Mouse (Mus musculus): Measurements from ENCODE around the gene Sdk1. TPM values are rescaled to one million over a fixed set of nuclear protein-coding genes. Genes with fewer than 3 reads are reported as not detected.
A peak's percentile ranks its signal among the peaks of the same experiment; 100 is the strongest.

Gene Sdk1
- total RNA-seq, 2 experiments from 2014 or later, result 0.89 to 1.2 TPM

- no peak for DNase-seq (ENCODE audit: low spot score)
These were observed 206.0 kb downstream of the Sdk1 start for GRCm38 (mm10) chr5:141447247-141447646.

GRCm38 (mm10) chr5:141463417-141463816 lies 222.1 kb downstream of the Sdk1 start:
- DNase-seq (ENCODE audit: low spot score), result no peak

DNA sequence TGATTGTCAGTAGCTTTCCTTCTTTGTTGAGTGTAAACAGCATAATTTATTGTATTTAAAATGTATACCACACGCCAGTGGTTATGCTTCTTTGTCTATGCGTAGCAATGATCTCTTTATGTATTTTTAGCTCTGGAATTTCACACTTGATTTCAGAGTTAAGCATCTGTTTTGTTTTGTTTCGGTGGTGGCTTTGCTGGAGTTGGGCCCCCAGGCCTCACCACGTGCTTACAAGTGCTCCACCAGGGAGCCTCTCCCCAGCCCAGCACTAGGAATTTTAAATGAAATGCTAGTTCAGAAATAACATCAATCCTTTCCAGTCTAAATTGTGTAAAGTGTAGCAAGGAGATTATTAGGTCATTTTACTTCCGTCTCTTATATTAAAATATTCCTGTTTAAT lies 227.5 kb downstream of the Sdk1 start:
- no peak for DNase-seq (ENCODE audit: low spot score)

DNA sequence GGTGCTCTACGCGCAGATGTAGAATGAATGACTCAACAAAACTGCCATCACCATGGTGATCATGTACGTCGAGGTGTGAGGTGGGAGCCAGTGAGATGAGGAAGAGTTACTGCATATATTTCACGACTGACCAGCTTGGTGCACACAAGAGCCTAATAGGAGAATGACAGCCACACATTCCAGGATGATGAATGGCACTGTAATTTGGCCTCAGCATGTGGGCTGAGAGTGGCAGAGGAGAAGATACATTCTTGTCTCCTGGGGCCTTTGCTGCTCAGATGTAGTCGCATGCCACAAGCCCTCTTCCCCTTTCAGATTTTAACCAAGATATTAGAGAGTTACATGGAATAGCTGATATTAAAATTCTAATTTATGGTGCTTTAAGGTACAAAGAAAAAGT lies 264.0 kb downstream of the Sdk1 start:
- DNase-seq (ENCODE audit: low spot score), result no peak

GRCm38 (mm10) chr5:141506344-141506743 lies 265.1 kb downstream of the Sdk1 start:
- DNase-seq (ENCODE audit: low spot score), result no peak

DNA sequence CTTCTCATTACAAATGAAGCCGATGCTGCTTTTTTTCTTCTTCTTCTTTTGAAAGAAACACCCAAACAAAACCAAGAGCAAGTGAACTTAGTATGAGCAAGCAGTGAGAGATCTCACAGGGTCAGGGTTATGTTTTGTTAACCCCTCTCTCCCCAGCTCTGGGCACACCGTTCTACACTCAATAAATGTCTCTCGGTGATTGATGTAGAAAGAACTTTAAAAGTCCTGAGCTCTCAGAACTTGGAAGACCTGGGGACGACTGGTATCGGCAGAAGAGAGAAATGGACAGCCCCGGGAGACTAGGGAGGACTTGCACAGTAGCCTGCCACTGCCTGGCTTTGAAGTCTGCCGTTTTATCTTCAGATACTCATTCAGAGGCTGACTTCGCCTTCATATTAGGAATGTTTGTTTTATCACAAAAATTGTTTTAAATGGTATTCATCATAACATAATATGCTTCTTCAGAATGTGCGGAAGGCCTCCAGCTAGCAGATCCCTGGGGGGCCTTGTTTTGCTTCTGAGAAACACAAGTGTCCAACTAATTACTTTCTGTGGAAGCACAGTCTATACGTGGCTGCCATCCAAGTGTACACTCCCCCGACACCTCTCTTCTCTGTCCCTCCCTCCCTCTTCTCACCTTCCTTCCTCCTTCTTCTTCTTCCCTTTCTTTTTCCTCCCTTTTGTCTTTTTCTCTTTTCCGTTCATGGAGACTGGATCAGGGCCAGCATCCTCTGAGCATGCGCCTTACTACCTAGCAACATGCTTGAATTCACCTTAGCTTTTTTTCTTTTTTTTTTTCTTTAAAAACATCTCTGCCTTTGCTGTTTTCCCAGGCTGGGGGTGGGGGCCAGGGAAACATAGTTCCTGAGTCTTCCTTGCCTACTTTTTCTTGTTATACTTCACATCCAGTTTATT lies 283.8 kb downstream of the Sdk1 start:
- no peak for DNase-seq (ENCODE audit: low spot score)

DNA sequence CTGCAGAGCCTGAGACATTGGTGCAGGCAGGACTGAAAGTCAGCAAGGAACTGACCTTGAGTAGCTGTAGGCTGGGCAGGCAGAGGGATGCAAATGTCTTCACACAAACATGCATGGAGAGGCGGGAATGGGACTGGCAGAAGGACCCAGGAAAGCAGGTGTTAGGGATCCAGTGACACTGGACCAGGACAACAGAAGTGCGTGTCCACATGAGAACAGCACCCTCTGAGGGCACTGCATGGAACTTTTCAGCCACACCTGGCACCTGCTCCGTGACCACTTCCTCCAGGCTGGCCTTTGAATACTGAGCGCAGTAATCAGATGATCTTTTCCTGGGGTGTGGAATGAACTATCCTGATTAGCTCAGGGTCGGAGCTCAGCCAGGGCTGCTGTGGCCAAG lies 298.9 kb downstream of the Sdk1 start:
- DNase-seq (ENCODE audit: low spot score), result no peak

DNA sequence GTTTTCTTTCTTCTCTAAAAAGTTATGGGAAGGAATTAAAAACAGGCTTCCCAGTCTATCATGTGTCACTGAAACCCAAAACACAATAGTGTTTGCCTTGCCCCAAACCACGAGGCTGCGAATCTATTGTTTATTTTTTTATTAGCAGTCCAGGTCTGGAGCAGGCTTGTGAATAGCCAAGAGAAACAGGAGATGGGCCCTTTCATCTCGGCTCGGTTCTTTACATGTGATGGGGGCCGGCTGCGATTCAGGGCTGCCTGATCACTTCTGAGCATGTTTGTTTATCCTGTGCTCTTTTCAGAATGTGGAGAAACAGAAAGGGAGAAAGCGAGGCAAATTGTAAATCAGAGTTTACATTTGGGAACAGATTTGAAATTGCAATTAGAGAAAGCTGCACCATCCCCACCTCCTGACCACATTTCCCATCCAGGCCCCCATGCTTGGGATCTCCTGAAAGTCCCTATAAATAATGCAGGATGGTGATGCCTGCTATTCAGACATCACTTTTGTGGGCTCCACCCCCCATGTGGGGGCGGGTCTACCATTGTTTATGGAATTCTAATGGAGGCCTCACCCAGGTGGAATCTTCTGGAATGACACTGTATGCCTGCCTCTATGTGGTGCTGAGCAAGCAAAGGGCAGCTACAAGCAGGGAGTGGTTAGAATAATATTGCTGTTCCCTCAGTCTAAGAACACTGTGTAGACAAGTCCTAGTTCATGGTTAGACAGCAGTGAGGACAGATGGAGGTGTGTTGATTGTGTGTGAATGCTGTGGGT lies 301.8 kb downstream of the Sdk1 start:
- DNase-seq (ENCODE audit: low spot score), result no peak

- no peak for DNase-seq (ENCODE audit: low spot score)
These were observed 312.2 kb downstream of the Sdk1 start for GRCm38 (mm10) chr5:141553444-141553843.

DNA sequence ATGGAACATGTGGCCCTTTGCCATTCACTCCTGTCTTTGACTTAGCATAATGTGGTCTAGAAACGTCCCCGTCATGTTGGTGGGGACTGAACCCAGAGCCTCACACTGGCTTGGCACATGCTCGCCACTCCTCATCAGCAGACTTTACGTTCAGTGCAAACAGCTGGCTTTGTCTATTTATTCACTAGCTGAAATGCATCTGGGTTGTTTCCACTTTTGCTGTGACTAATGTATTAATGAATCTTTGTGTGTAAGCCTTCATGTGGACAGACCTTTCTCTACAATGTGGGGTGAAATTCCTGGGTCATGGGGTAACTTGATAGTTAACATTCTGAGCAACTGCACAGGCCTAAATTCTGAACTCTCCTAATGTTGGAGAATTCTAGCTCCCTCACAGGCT lies 317.4 kb downstream of the Sdk1 start:
- DNase-seq (ENCODE audit: low spot score), result no peak

DNA sequence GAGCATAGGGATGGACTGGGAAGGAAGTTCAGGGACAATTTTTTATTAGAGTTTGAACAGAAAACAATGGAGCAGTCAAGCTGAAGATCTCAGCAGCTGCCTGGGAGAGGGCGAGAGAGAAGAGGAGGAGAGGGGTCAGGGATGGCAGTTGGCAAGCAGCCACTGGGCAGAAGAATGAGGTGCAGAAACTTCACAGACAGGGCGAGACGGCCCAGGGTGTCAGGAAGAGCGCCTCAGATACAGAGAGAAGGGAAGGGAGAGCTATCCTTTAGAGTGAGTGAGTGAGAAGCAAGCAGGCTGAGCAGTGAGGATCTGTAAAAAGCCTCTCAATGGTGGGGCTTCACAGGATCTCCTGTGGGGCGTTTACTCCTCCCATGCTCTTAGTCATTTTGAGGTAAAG lies 319.0 kb downstream of the Sdk1 start:
- no peak for DNase-seq (ENCODE audit: low spot score)

DNA sequence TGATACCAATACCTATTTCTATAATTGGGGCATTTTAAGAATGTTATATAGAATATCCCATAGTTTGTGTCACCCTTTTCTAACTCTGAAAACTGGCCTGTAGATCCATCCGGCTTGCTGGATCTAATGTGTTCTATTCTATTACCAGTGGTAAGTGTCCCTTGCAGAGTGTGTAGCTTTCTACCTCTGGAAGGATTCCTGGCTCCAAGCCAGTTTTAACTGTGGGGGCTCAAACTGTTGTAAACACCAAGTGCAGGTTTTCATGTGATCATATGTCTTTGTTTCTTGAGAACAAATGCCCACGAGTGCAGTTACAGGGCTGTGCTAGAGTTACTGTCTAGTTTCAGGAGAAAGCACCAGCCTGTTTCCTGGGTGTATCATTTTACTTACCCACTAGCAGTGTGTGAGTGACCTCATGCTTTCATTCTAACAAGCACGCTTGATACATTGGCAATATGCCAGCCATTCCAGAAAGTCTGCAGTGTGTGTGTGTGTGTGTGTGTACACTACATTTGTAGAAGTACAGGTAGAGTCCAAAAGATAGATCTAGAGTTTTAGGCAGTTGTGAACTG lies 320.8 kb downstream of the Sdk1 start:
- no peak for DNase-seq (ENCODE audit: low spot score)

DNA sequence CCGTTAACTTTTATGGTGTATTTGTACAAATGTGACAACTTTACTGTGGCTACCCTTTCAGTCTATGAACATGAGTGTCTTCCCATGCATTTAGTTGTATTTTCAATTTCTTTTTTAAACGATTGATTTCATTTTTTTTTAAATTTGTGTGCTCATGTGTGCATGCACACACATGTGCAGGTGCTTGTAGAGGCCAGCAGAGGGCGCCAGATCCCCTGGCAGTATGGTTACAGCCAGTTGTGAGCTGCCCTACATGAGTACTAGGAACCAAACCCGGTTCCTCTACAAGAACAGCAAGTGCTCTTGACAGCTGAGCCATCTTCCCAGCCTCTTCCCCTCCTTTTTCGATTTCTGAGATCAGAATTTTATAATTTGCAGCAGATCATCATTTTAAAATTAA lies 322.9 kb downstream of the Sdk1 start:
- DNase-seq (ENCODE audit: low spot score), result no peak

DNA sequence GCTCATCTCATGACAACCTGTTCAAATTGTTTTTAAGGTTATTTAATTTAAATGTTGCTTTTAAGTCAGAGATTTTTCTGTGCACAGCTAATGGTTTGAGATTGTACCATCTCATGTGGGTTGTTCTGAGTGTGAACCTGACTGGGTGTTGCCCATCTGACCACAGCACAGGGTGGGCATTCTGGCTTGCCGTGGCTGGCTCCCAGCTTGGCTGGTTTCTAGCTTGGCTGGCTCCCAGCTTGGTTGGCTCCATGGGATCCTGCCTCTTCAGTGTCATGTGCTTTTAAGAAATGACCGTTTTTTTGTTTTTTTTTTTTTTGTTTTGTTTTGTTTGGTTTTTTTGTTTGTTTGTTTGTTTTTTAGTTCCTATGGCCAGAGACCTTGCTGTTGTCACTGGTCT lies 326.8 kb downstream of the Sdk1 start:
- DNase-seq (ENCODE audit: low spot score), result no peak

DNA sequence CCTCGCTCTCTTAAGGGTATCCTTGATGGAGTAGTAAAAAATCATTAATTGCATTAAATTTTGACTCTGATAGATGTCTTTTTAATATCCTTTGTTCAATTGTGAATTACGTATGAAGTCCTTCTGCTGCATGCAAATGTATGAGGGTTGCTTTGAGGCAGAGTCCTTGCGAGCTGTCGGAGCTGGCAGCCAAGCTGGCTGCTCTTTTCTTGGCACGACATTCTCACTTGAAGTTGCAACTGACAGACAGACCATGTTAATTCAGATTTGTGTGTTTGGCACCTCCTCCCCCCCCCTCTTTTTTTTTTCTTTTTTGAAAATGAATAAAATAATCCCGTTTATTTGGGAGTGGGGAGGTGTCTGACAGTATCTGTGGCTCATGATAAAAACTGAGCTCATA lies 329.2 kb downstream of the Sdk1 start:
- no peak for DNase-seq (ENCODE audit: low spot score)

DNA sequence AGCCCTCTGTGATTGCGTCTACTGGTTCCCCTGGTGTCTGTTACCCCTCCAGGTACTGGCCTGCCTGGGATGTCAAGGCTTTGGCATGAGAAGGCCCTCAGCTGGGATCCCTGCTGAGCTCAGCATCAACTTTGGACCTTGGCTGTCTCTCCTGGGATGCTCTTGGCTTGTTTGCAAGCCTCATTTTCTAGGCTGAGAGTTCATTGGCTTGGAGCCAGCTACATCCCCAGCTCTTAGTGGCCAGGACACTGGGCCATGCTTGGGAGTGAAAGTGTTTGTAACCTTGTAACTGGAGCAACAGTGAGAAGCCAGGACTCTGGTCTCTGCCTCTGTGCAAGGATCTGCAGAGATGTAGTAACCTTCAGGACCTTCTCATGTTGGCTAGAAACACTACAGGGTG lies 333.0 kb downstream of the Sdk1 start:
- DNase-seq (ENCODE audit: low spot score), result peak; percentile 61

DNA sequence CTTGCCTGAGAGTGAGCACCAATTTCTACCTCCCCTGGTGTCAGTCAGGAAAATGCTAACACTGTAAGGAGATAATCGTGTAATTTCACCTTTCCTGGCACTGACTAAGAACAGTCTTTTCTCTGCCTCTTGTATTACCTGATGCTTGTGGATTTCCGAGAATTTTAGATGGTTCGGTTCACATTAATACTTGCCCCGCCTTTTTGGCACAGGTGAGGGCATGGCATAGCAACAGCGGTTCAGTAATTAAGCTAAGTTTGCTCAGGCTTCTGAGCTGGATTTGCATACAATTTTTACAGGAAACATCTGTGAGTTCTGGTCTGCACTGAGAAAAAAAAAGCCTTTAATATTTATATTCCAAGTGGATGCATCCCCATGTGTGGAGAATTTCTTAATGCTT lies 350.0 kb downstream of the Sdk1 start:
- DNase-seq (ENCODE audit: low spot score), result no peak

GRCm38 (mm10) chr5:141612721-141613120 lies 371.4 kb downstream of the Sdk1 start:
- no peak for DNase-seq (ENCODE audit: low spot score)

DNA sequence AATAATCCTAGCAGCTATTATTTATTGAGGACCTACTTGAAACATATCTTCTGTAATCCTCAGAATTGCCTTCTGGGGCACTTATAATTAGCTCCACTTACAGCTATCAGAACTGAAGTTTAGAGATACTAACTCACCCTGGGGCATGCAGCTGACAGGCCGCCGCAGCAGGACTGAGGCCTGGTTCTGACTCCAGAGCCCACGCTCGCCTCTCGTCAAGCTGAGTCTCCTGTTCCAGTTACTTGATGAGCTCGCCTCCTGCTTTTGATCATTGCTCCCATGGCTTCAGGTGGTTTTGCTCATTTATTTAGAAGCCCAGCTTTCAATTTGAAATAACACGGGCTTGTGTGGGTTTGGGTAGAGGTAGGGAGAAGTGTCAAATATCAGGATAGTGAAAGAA lies 374.5 kb downstream of the Sdk1 start:
- no peak for DNase-seq (ENCODE audit: low spot score)

DNA sequence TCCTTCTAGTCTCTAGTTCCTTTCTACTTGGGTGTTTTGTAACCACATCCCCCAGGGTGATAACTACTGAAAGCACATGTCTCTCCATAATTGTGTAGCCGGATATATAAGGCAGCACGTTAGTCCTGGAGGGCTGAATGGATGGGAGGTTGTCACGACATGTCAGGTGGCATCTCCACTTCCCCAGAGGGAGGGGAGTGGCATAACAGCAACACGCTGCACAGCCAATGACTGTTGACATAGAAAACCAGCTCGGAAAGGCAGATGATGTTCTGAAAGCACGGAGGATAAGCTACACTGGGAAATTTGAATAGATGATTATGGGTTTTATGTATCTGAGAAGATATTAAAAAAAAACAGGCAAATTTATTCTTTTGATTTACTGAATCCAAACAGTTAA lies 376.4 kb downstream of the Sdk1 start:
- no peak for DNase-seq (ENCODE audit: low spot score)

- DNase-seq (ENCODE audit: low spot score), result no peak
These were observed 384.1 kb downstream of the Sdk1 start for GRCm38 (mm10) chr5:141625401-141625800.

GRCm38 (mm10) chr5:141631641-141632040 lies 390.4 kb downstream of the Sdk1 start:
- no peak for DNase-seq (ENCODE audit: low spot score)
